Mouse (Mus musculus) adrenal gland, postnatal 0 days (tissue): ENCODE results near the gene Syngr4. TPM values are rescaled to one million over a fixed set of nuclear protein-coding genes. Genes with fewer than 3 reads are reported as not detected.

Experiments used
- polyA plus RNA-seq: library from polyadenylated mRNA; unstranded; fragments of >200 nt; fragmentation: Nextera tagmentation; extraction: Ambion mirVana; gene quantifications from 2 replicates; pipeline ENCODE4 v1.2.1, GENCODE M21; 2015

Gene Syngr4
- polyA plus RNA-seq = 0.94 and 0.98 TPM in 2 replicates

GRCm38 (mm10) chr7:45896517-45897257 is at the start of gene Syngr4, which contains the start of gene Tmem143:
Syngr4 (minus strand) TSS chr7:45896714.
Tmem143 (plus strand) TSS chr7:45896941.

GRCm38 (mm10) chr7:45923762-45924428 is 27.4 kb upstream of the Syngr4 start, which contains the start of gene Ccdc114:
Ccdc114 (plus strand) TSS chr7:45924072.

GRCm38 (mm10) chr7:45921242-45921621 is 24.7 kb upstream of the Syngr4 start, which contains the start of gene Emp3:
Emp3 (minus strand) TSS chr7:45921404.

GRCm38 (mm10) chr7:45878278-45878677 is 18.2 kb downstream of the Syngr4 start, which contains the start of gene Grin2d:
Grin2d (minus strand) TSS chr7:45878378.

GRCm38 (mm10) chr7:45872624-45873023 is 23.9 kb downstream of the Syngr4 start, which contains the start of gene Kdelr1:
Kdelr1 (plus strand) TSS chr7:45872772.

Other genes with a start within 250 kb of the Syngr4 start
- gene Fut2, start 230.3 kb downstream of the Syngr4 start, polyA plus RNA-seq = 0.12 and 0.36 TPM in 2 replicates
- gene Ntn5, start 212.7 kb downstream of the Syngr4 start, polyA plus RNA-seq = 0.25 TPM in 1 of 2 replicates, not detected in the other
- 0.14 and 0.33 TPM in 2 replicates for gene Sec1, start 202.3 kb downstream of the Syngr4 start, polyA plus RNA-seq
- gene Car11, start 196.9 kb downstream of the Syngr4 start, polyA plus RNA-seq = 8.4 and 17.6 TPM in 2 replicates
- 40.4 and 69.7 TPM in 2 replicates for gene Dbp, start 191.6 kb downstream of the Syngr4 start, polyA plus RNA-seq
- gene Rpl18, start 181.3 kb downstream of the Syngr4 start, polyA plus RNA-seq = 795 and 838 TPM in 2 replicates
- gene Sphk2, start 178.7 kb downstream of the Syngr4 start, polyA plus RNA-seq = 13.2 and 16.9 TPM in 2 replicates
- 0.14 and 0.47 TPM in 2 replicates for gene Fam83e, start 175.5 kb downstream of the Syngr4 start, polyA plus RNA-seq
- not detected in 2 replicates for gene Spaca4, start 170.9 kb downstream of the Syngr4 start, polyA plus RNA-seq
- 1.4 and 2.0 TPM in 2 replicates for gene Lmtk3, start 113.0 kb downstream of the Syngr4 start, polyA plus RNA-seq
- gene Sult2b1, start 112.0 kb downstream of the Syngr4 start, polyA plus RNA-seq = 0.54 and 0.91 TPM in 2 replicates
- gene Cyth2, start 82.1 kb downstream of the Syngr4 start, polyA plus RNA-seq = 89.1 and 99.9 TPM in 2 replicates
- gene Kcnj14, start 71.9 kb downstream of the Syngr4 start, polyA plus RNA-seq = 0.36 and 0.38 TPM in 2 replicates
- gene Grwd1, start 65.8 kb downstream of the Syngr4 start, polyA plus RNA-seq = 17.5 and 26.8 TPM in 2 replicates
- gene Kdelr1, start 23.9 kb downstream of the Syngr4 start, polyA plus RNA-seq = 60.1 and 83.7 TPM in 2 replicates
- gene Grin2d, start 18.3 kb downstream of the Syngr4 start, polyA plus RNA-seq = 0.55 and 0.84 TPM in 2 replicates
- gene Tmem143, start 227 bp upstream of the Syngr4 start, polyA plus RNA-seq = 5.0 and 10.1 TPM in 2 replicates
- gene Emp3, start 24.7 kb upstream of the Syngr4 start, polyA plus RNA-seq = 321 and 340 TPM in 2 replicates
- 4.8 and 9.6 TPM in 2 replicates for gene Ccdc114, start 27.4 kb upstream of the Syngr4 start, polyA plus RNA-seq
- gene Abcc6, start 133.6 kb upstream of the Syngr4 start, polyA plus RNA-seq = 0.57 and 0.99 TPM in 2 replicates
- gene Nomo1, start 137.0 kb upstream of the Syngr4 start, polyA plus RNA-seq = 12.2 and 19.7 TPM in 2 replicates
- gene Kcnj11, start 204.1 kb upstream of the Syngr4 start, polyA plus RNA-seq = 0.19 and 0.20 TPM in 2 replicates